7 mouse cellular contexts compared by ENCODE assay signal in genomic region chr16:11201740-11202394, GRCm38 (mm10). TPM values are rescaled to one million over a fixed set of nuclear protein-coding genes. Genes with fewer than 3 reads are reported as not detected.
A peak's percentile ranks its signal among the peaks of the same experiment; 100 is the strongest.
DNase-seq lines count a peak whose midpoint lies in the region; ATAC-seq and TF ChIP-seq lines count a peak whose summit lies in the region.

No protein-coding gene starts in this region.

- H3K9me3 ChIP-seq in megakaryocyte, embryonic 14.5 days: no peaks in the 10 kb centered on the region
- H3K9me3 ChIP-seq in forebrain, embryonic 13.5 days (replicated peaks): no peaks in the 10 kb centered on the region
- H3K9me3 ChIP-seq in limb, embryonic 14.5 days (ENCODE audit: control insufficient read depth, low read length): no peaks in the 10 kb centered on the region
- no peaks in the 10 kb centered on the region for H3K9me3 ChIP-seq in stomach, embryonic 16.5 days (replicated peaks; ENCODE audit: control insufficient read depth, low read length)

- peaks cover 34% of the 10 kb centered on the region for H3K4me1 ChIP-seq in megakaryocyte, embryonic 14.5 days
- H3K4me1 ChIP-seq in forebrain, embryonic 13.5 days: peaks cover 35% of the 10 kb centered on the region
- H3K4me1 ChIP-seq in limb, embryonic 14.5 days (ENCODE audit: control insufficient read depth, insufficient read depth, low read length): peaks cover 15% of the 10 kb centered on the region
- peaks cover 11% of the 10 kb centered on the region for H3K4me1 ChIP-seq in stomach, embryonic 16.5 days (ENCODE audit: control insufficient read depth, insufficient read depth, low read length)

- H3K36me3 ChIP-seq in megakaryocyte, embryonic 14.5 days (replicated peaks; ENCODE audit: low read length): peaks cover 51% of the 10 kb centered on the region
- peaks cover 50% of the 10 kb centered on the region for H3K36me3 ChIP-seq in forebrain, embryonic 13.5 days (ENCODE audit: poor library complexity, severe bottlenecking)
- H3K36me3 ChIP-seq in limb, embryonic 14.5 days (ENCODE audit: control insufficient read depth, insufficient read depth, low read length): peaks cover 49% of the 10 kb centered on the region
- H3K36me3 ChIP-seq in stomach, embryonic 16.5 days (ENCODE audit: control insufficient read depth, insufficient read depth, low read length): peaks cover 5% of the 10 kb centered on the region

- no peak overlapping the region for H3K27ac ChIP-seq in forebrain, embryonic 13.5 days
- H3K27ac ChIP-seq in limb, embryonic 14.5 days (replicated peaks; ENCODE audit: low read depth, low read length): no peak overlapping the region
- H3K27ac ChIP-seq in stomach, embryonic 16.5 days (ENCODE audit: low read length): no peak overlapping the region

- H3K4me3 ChIP-seq in megakaryocyte, embryonic 14.5 days (replicated peaks): peak overlapping the region; percentile 97
- peak overlapping the region; percentile 97 for H3K4me3 ChIP-seq in forebrain, embryonic 13.5 days
- peak overlapping the region; percentile 80 for H3K4me3 ChIP-seq in limb, embryonic 14.5 days (replicated peaks; ENCODE audit: low read length)
- H3K4me3 ChIP-seq in stomach, embryonic 16.5 days (replicated peaks; ENCODE audit: low read length): peak overlapping the region; percentile 85

- no peaks in the 10 kb centered on the region for H3K27me3 ChIP-seq in megakaryocyte, embryonic 14.5 days (replicated peaks)
- H3K27me3 ChIP-seq in forebrain, embryonic 13.5 days: no peaks in the 10 kb centered on the region
- no peaks in the 10 kb centered on the region for H3K27me3 ChIP-seq in limb, embryonic 14.5 days (ENCODE audit: control insufficient read depth, insufficient read depth, low read length)
- no peaks in the 10 kb centered on the region for H3K27me3 ChIP-seq in stomach, embryonic 16.5 days (ENCODE audit: control insufficient read depth, insufficient read depth, low read length)

- peak overlapping the region; percentile 95 for H3K4me2 ChIP-seq in forebrain, embryonic 13.5 days
- peak overlapping the region; percentile 69 for H3K4me2 ChIP-seq in limb, embryonic 14.5 days (replicated peaks; ENCODE audit: low read depth, low read length, severe bottlenecking)
- H3K4me2 ChIP-seq in stomach, embryonic 16.5 days (ENCODE audit: low read depth, low read length): peak overlapping the region; percentile 94

- DNase-seq in limb, embryonic 14.5 days (ENCODE audit: low spot score): no peak
- no peak for DNase-seq in right cerebral cortex, postnatal 14 days
- no peak for DNase-seq in layer of hippocampus, postnatal 36 days

- no peak for ATAC-seq in megakaryocyte, adult 5-6 weeks (ENCODE audit: poor library complexity, severe bottlenecking)
- no peak for ATAC-seq in forebrain, embryonic 13.5 days
- ATAC-seq in limb, embryonic 14.5 days (ENCODE audit: low FRiP score, low read depth): no peak
- ATAC-seq in stomach, embryonic 16.5 days (ENCODE audit: insufficient read depth, low FRiP score): no peak

- TF ChIP-seq POLR2A in limb, embryonic 14.5 days (IDR thresholded peaks at IDR 0.05; ENCODE audit: borderline replicate concordance, extremely low read depth, insufficient read depth, insufficient read length): no peak

- peak overlapping the region; percentile 95 for H3K9ac ChIP-seq in forebrain, embryonic 13.5 days
- H3K9ac ChIP-seq in limb, embryonic 14.5 days (ENCODE audit: low read depth, low read length, severe bottlenecking): peak overlapping the region; percentile 85
- no peak overlapping the region for H3K9ac ChIP-seq in stomach, embryonic 16.5 days (ENCODE audit: low read length)

- WGBS in forebrain, embryonic 13.5 days: 70% methylated on average over 6 of the region's 6 CpGs
- 71% methylated on average over 6 of the region's 6 CpGs for WGBS in limb, embryonic 14.5 days
- WGBS in stomach, embryonic 16.5 days: 66% methylated on average over 6 of the region's 6 CpGs

RNA-seq across cellular contexts. Expression of gene Rsl1d1, which starts 1.3 kb away (rescaled TPM):
- 7.8 and 15.5 TPM in 2 replicates for polyA plus RNA-seq in megakaryocyte, embryonic 14.5 days (2012; ENCODE audit: insufficient read depth, low replicate concordance)
- total RNA-seq in megakaryocyte, adult 5-6 weeks (2015): 69.4 and 88.2 TPM in 2 replicates
- total RNA-seq in megakaryocyte, adult 5-6 weeks (2017): 74.8 and 86.5 TPM in 2 replicates
- polyA plus RNA-seq in forebrain, embryonic 13.5 days (2015; fragmentation: Nextera tagmentation; extraction: Ambion mirVana): 191 and 193 TPM in 2 replicates
- 50.2 and 82.0 TPM in 2 replicates for polyA plus RNA-seq in limb, embryonic 14.5 days (2012; rRNA removed)
- polyA plus RNA-seq in limb, embryonic 14.5 days (2014; fragmentation: Nextera tagmentation; extraction: Ambion mirVana): 176 and 181 TPM in 2 replicates
- polyA plus RNA-seq in stomach, embryonic 16.5 days (2015; fragmentation: Nextera tagmentation; extraction: Ambion mirVana): 148 and 154 TPM in 2 replicates
- total RNA-seq in layer of hippocampus, postnatal 36 days (2021): 10 to 100 TPM; 51.9 to 57.7 TPM

RNA-seq across cellular contexts. Expression of gene Zc3h7a, which starts 25.7 kb away (rescaled TPM):
- 2.4 and 6.2 TPM in 2 replicates for polyA plus RNA-seq in megakaryocyte, embryonic 14.5 days (2012; ENCODE audit: insufficient read depth, low replicate concordance)
- total RNA-seq in megakaryocyte, adult 5-6 weeks (2015): 161 and 183 TPM in 2 replicates
- total RNA-seq in megakaryocyte, adult 5-6 weeks (2017): 221 and 259 TPM in 2 replicates
- 75.4 and 79.6 TPM in 2 replicates for polyA plus RNA-seq in forebrain, embryonic 13.5 days (2015; fragmentation: Nextera tagmentation; extraction: Ambion mirVana)
- polyA plus RNA-seq in limb, embryonic 14.5 days (2012; rRNA removed): 191 and 218 TPM in 2 replicates
- 94.9 and 105 TPM in 2 replicates for polyA plus RNA-seq in limb, embryonic 14.5 days (2014; fragmentation: Nextera tagmentation; extraction: Ambion mirVana)
- 111 and 117 TPM in 2 replicates for polyA plus RNA-seq in stomach, embryonic 16.5 days (2015; fragmentation: Nextera tagmentation; extraction: Ambion mirVana)
- total RNA-seq in layer of hippocampus, postnatal 36 days (2021): 10 to 100 TPM; 70.6 to 99.7 TPM

RNA-seq across cellular contexts. Expression of gene Gspt1, which starts 52.3 kb away (rescaled TPM):
- polyA plus RNA-seq in megakaryocyte, embryonic 14.5 days (2012; ENCODE audit: insufficient read depth, low replicate concordance): 92.4 and 253 TPM in 2 replicates
- 238 and 266 TPM in 2 replicates for total RNA-seq in megakaryocyte, adult 5-6 weeks (2015)
- total RNA-seq in megakaryocyte, adult 5-6 weeks (2017): 65.2 and 68.5 TPM in 2 replicates
- 60.3 and 64.9 TPM in 2 replicates for polyA plus RNA-seq in forebrain, embryonic 13.5 days (2015; fragmentation: Nextera tagmentation; extraction: Ambion mirVana)
- polyA plus RNA-seq in limb, embryonic 14.5 days (2012; rRNA removed): 57.3 and 69.9 TPM in 2 replicates
- 96.0 and 98.1 TPM in 2 replicates for polyA plus RNA-seq in limb, embryonic 14.5 days (2014; fragmentation: Nextera tagmentation; extraction: Ambion mirVana)
- polyA plus RNA-seq in stomach, embryonic 16.5 days (2015; fragmentation: Nextera tagmentation; extraction: Ambion mirVana): 49.2 and 50.5 TPM in 2 replicates
- total RNA-seq in layer of hippocampus, postnatal 36 days (2021): 10 to 100 TPM; 89.2 to 91.2 TPM

Comparison
In these comparisons a context has a peak if more than half of its experiments do, and no peak if none do; other contexts are left out.
1. RNA of gene Zc3h7a, which starts 25.7 kb away (polyA plus RNA-seq): 94.9 to 218 TPM in limb, embryonic 14.5 days, 111 to 117 TPM in stomach, embryonic 16.5 days and 75.4 to 79.6 TPM in forebrain, embryonic 13.5 days; 2.4 to 6.2 TPM in megakaryocyte, embryonic 14.5 days; every median in the first group is over 10 times any median in the second.
2. Peak in every context shown above with its lines, with median percentiles within 50 percentile points of each other: H3K4me3 ChIP-seq and H3K4me2 ChIP-seq.